Mouse (Mus musculus): Measurements from ENCODE around the gene Vtcn1.

The Vtcn1 gene

DNA sequence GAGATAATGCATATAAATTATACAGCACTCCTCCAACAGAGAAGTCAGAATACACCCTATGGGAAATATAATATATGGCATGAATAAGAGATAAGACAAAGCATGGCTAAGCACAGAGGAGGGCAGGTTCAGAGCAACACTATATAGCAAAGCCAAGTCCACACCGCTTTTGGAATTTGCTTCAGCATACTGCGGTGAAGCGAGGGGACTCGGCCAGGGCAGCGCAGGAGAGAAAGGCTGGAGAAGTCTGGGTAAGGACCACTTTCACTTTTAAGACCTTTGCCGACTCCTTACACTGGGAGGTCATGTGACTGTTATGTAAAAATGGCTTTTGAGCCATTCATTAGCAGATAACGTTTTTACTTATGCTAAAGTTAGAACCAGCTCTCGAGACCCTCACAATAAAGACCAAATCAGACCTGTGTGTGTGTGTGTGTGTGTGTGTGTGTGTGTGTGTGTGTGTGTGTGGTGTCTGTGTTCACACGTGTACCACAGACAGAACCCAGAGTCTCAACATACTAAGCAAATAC, 95.4 kb downstream of the Vtcn1 start:
- no peak for DNase-seq (ENCODE audit: low read depth, low spot score)

DNA sequence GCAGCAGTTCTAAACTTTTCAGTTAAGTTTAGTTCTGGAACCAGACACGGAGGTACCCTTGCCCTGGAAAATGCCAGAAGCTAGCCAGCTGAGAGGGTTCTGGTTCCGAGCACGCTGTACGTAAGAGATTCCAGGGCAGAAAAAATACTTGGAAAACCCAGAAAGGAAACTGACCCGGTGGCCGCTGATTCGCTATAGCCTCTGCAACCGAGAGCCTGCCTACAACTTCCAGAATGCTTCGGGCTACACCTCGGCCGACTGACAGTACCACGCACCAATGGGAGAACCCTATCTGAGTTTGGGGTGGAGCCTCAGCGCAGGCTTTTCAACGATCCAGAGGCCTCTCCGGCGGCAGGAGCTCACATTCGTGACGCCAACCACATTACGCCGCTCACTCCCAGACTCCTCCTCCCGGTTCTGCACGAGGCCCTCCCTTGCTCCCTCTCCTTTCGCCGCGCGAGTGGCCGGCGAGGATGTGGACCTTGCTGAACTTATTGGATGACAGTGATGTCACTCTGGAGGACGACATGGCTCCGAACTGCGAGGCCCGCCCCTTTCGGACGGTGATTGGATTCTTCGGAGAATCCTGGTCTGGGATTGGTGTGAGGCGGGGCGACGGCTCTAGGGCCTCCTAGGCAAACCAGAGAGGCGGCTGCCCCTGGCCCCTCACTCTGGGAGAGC, 96.7 kb downstream of the Vtcn1 start, which contains the start of gene Trim45:
Trim45 (plus strand) TSS at position 378 of the 681 bp plus-strand sequence.
- DNase-seq (ENCODE audit: low read depth, low spot score): peak; percentile 98

DNA sequence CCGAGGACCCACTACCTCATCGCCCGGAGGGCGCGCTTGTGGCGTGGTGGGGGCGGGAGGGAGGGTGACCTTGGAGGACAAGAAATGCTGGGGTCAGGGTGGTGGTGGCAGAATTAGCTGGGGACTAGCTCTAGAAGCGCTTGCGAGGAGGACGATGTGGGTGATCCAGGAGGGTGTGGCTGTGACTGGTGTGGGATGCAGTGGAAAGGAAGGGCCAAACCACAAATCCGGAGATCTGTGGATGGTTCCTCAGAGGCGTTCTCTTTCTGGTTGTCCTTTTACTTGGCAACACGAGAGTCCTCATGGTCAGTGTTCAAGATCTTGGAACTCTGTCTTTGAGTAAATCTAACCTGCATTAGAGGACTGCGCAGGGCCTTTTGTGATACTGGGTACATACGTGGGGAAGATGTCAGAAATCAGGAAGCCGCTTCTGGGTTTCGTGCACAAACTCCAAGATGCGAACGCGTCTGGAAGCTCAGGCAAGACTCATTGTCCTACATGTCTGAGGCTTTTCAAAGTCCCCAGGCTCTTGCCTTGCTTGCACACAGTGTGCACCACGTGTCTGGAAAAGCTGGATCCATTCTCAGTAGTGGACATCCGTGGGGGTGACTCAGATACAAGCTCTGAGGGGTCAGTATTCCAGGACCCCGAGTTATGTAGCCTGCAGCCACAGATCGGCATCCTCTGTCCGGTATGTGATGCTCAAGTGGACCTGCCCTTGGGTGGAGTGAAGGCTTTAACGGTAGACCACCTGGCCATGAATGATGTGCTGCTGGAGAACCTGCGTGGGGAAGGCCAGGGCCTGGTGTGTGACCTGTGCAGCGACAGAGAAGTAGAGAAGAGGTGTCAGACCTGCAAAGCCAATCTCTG, 97.5 kb downstream of the Vtcn1 start:
- peak; percentile 27 for DNase-seq (ENCODE audit: low read depth, low spot score)

DNA sequence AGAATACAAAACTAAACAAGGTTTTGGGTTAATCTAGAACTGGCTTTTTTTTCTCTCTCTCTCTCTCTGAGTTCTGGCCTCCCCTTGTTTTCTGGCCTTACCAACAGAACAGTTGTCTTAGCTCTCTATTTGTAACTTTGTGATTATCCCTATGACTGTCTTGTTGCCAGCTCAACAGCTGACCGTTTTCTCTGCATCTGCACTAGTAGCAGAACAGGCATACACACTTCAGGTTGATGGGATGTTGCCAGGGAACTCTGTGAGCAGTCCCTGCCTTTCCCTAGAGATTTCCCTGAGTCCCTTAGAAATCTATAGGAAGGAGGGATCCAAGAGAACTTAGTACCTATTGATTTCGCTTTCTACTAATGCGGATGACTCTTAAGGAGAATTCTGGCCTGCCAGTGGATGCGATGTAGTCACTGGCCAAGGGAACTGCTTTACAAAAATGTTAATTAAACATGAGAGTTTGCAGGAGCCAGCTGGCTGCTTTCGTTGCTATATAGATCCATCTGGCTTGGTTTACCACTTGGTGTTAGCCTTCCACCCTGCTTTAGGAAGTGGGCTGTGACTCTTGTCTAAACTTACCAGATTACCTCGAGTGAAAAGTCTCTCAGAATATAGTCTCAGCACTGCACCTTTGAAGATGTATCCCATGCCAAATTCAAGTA, 98.9 kb downstream of the Vtcn1 start:
- no peak for DNase-seq (ENCODE audit: low read depth, low spot score)

DNA sequence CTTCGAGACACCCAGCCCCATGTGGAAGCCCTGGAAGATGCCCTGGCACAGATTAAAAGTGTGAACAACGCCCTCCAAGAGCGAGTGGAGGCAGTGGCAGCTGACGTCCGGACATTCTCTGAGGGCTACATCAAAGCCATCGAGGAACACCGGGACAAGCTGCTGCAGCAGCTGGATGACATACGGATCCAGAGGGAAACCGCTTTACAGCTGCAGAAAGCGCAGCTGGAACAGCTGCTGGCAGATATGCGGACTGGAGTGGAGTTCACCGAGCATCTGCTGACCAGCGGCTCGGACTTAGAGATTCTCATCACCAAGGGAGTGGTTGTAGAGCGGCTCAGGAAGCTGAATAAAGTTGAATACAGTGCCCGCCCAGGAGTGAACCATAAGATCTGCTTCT, 99.9 kb downstream of the Vtcn1 start:
- no peak for DNase-seq (ENCODE audit: low read depth, low spot score)

DNA sequence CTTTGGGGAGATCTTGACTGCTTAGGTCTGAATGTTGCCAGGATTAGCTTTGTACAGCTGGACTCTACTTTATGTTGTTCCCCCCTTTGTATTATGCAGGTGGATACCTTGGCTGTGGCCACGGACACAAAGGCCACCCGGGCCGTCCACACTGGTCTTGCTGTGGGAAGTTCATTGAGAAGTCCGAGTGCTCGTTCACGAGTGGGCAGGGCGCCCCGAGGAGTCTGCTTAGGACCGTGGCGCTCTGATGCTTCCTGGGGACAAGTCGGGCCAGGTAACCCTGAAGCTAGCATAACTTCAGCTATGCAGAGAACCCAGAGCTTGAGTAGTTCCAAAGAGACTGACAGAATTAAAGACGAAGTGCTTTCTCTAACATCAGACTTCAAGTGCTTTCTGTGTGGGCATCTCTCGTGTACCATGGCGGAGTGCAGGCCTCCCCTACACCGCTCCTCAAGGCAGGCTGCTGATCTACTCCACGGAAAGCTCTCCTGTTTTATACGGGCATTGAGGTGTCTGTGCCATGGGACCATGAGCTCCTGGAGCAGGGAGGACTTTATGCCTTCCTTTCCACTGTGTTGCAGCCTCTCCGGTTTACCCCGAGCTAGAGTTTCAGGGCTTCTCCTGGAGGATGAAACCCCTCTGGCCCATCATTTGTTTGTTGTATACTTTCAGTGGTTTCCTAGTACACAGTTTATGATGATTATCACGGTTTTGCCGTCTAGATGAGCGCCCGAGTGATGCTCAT, 106.2 kb downstream of the Vtcn1 start:
- no peak for DNase-seq (ENCODE audit: low read depth, low spot score)

DNA sequence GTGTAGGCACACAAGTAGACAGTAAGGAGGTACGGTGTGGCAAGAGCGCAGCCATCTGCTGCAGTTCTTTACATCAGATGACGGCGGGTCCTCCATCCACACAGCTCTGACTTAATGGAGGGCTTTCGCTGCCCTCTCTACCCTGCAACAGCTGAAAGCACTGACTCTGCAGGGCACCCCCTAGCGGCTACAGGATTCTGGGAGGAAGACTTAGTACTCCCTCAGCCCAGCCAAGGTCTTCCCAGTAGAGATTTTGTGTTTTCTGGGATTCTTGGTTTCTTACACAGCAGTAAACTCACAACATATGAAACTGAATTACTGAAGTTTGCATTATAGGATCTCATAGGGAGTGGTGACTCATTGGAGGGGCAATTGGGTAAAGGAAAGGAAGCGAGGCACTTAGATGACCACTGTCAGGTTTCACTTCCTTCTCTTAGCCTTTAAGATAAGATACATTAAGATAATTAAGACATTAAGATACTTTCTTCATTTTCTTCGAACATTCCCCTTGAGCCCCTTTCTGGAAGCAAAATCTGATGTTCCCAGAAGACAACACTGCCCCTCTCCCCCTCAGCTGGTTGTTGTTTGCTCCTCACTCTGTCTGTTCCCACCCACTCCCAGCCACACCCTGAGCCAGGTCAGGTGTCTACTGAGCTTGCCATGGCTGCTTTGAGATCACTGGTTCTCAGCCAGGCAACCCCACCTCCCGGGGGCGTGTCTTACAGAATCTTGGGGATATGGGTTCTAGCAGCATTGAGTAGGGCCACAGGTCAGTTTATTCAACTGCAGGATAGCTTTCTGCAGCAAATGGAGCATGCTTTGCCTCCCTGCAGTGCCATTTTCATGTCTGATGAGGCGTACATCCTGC, 107.1 kb downstream of the Vtcn1 start:
- no peak for DNase-seq (ENCODE audit: low read depth, low spot score)

DNA sequence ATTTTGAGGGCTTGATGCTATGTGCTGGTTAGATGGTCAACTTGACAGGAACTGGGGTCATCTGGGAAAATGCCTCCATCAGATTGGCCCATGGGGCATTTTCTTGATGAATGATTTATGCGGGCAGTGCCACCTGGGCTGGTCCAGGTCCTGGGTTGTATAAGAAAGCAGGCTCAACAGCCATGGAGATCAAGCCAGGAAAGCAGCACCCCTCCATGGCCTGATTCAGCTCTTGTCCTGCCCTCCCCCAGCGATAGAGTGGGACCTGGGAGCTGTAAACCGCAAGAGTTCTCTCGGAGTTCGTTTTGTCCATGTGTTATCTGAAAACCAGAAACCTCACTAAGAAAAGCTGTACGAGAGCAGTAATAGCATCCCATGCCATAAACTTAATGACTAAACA, 110.3 kb downstream of the Vtcn1 start:
- DNase-seq (ENCODE audit: low read depth, low spot score): no peak

DNA sequence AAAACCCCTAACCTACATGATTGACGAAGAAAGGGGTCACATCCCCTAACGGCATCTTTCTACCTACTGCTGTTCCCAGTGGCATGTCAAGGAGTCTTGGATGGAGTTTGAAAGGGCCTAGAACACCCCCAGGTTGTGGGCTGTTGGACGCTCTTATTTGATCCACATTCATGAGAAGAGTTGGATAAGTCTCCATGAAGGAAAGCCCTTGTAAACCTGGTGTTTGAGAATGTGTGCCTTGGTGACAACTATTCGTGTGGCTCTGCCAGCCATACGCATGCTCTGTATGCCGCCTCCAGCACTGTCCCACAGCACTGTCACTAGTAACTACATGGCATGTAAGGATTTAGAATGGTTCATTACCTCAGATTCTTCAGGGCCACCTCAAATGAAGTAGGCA, 110.9 kb downstream of the Vtcn1 start:
- DNase-seq (ENCODE audit: low read depth, low spot score): no peak

DNA sequence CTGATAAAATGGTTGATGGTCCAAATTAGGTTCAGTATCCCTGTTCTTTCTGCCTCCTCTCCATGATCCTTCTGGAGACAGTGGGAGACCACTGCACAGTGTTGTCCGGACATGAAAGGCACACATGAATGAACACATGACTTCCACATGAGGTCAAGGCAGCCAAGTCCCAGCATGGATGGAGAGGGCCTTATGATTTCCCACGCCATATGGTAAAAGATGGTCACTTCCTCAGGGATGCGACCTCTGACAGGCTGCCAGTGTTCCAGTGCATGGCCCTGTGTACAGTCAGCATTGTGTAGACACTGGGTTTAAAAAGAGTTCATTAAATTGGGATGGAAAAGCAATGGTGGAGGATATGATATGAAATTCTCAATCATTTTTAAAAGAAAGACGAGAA, 113.0 kb downstream of the Vtcn1 start:
- DNase-seq (ENCODE audit: low read depth, low spot score): no peak

DNA sequence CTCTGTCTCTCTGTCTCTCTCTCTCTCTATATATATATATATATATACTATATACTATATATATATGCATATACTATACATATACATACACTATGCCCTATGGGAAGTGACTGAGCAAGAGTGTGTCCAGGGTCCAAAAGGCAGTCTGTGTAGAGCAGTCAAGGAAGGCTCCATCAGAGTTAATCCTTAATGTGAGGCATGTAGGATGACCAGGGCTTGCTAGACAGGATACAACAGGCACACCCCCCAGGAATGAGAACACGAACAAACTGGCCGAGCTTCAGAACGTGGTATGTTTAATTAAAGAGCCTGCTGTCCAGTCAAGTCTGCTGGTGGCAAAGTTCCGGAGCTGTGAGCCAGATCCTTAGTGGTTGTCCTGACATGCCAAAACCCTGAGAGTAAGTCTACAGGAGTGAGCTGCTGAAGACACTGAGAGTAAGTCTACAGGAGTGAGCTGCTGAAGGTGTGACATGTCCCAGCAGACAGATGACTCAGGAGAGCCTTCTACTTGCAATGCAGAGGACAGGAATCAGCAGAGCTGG, 115.3 kb downstream of the Vtcn1 start:
- DNase-seq (ENCODE audit: low read depth, low spot score): no peak
